Mouse (Mus musculus): ENCODE results near the gene Pfdn2.
"Not testable (repeated sequence)": the region's sequence is repeated elsewhere in the genome, so short reads cannot be mapped to it uniquely, and the experiment has no call there.

Pfdn2 gene

GRCm38 (mm10) chr1:171345225-171346094 is at the start of gene Pfdn2, which contains the start of gene Nit1:
TSS of gene Pfdn2 (plus strand) at chr1:171345670.
TSS of gene Nit1 (minus strand) at chr1:171345646.
- DNase-seq: peak; percentile 84

GRCm38 (mm10) chr1:171298226-171298625 is 47.2 kb upstream of the Pfdn2 start:
- no peak for DNase-seq

- not testable (repeated sequence) for DNase-seq
Observed at GRCm38 (mm10) chr1:171306157-171306556, 39.3 kb upstream of the Pfdn2 start.

GRCm38 (mm10) chr1:171309321-171309720 is 36.1 kb upstream of the Pfdn2 start:
- DNase-seq: no peak

- no peak for DNase-seq
Observed at GRCm38 (mm10) chr1:171319748-171320147, 25.7 kb upstream of the Pfdn2 start.

- peak; percentile 67 for DNase-seq
Observed at GRCm38 (mm10) chr1:171320151-171320550, 25.3 kb upstream of the Pfdn2 start.

- no peak for DNase-seq
Observed at GRCm38 (mm10) chr1:171321415-171321814, 24.1 kb upstream of the Pfdn2 start.

- DNase-seq: no peak
Observed at GRCm38 (mm10) chr1:171322012-171322411, 23.5 kb upstream of the Pfdn2 start.

- no peak for DNase-seq
Observed at GRCm38 (mm10) chr1:171325571-171325970, 19.9 kb upstream of the Pfdn2 start.

- DNase-seq: not testable (repeated sequence)
Observed at GRCm38 (mm10) chr1:171326588-171326987, 18.9 kb upstream of the Pfdn2 start.

GRCm38 (mm10) chr1:171328244-171328643 is 17.2 kb upstream of the Pfdn2 start:
- no peak for DNase-seq

- peak; percentile 90 for DNase-seq
Observed at GRCm38 (mm10) chr1:171328839-171329432, 16.5 kb upstream of the Pfdn2 start, which contains the start of gene Dedd. TSS of gene Dedd (plus strand) at chr1:171329145.

- peak; percentile 71 for DNase-seq
Observed at GRCm38 (mm10) chr1:171329433-171330215, 15.8 kb upstream of the Pfdn2 start.

- DNase-seq: no peak
Observed at GRCm38 (mm10) chr1:171330216-171330560, 15.3 kb upstream of the Pfdn2 start.

- DNase-seq: no peak
Observed at GRCm38 (mm10) chr1:171342262-171343207, 2.9 kb upstream of the Pfdn2 start.

GRCm38 (mm10) chr1:171343922-171344677 is 1.4 kb upstream of the Pfdn2 start:
- DNase-seq: no peak

- DNase-seq: no peak
Observed at GRCm38 (mm10) chr1:171344715-171345114, 755 bp upstream of the Pfdn2 start.

GRCm38 (mm10) chr1:171346095-171346450 is 603 bp downstream of the Pfdn2 start:
- DNase-seq: no peak

GRCm38 (mm10) chr1:171348665-171349064 is 3.2 kb downstream of the Pfdn2 start:
- no peak for DNase-seq

GRCm38 (mm10) chr1:171349210-171349609 is 3.7 kb downstream of the Pfdn2 start:
- DNase-seq: no peak

GRCm38 (mm10) chr1:171355812-171356340 is 10.4 kb downstream of the Pfdn2 start:
- DNase-seq: no peak
